Mouse (Mus musculus): ENCODE data around the gene Olfr1204. TPM values are rescaled to one million over a fixed set of nuclear protein-coding genes. Genes with fewer than 3 reads are reported as not detected.

The Olfr1204 gene
- polyA plus RNA-seq (2017; shearing (Covaris generic)) = not detected

DNA sequence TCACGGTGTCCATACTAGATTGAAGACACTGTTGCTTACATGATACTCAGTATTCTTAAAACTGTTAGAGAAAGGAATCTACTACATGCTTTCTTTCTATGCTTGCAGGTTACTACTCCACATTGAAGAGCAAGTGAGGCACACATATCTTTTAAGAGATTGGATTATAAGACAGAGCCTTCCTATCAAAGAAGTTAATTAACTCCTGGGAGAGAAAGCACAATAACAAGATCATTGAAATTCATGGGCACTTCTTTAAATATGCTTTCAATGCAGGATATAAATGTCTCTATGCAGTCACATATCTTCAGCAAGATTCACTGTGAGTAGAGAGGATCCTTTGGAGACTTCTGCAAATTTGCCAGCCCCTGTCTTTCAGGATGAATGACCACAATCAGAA, at the start of gene Olfr1204:
Gene Olfr1204, plus strand, starts transcription at position 301 of the 400 bp plus-strand sequence.

DNA sequence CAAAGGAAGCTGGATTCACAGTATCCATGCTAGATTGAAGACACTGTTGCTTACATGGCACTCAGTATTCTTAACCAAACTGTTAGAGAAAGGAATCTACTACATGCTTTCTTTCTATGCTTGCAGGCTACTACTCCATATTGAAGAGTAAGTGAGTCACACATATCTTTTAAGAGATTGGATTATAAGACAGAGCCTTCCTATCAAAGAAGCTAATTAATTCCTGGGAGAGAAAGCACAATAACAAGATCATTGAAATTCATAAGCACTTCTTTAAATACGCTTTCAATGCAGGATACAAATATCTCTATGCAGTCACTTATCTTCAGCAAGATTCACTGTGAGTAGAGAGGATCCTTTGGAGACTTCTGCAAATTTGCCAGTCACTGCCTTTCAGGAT, 34.9 kb upstream of the Olfr1204 start, which contains the start of gene Olfr1202:
Gene Olfr1202, plus strand, starts transcription at position 301 of the 400 bp plus-strand sequence.

DNA sequence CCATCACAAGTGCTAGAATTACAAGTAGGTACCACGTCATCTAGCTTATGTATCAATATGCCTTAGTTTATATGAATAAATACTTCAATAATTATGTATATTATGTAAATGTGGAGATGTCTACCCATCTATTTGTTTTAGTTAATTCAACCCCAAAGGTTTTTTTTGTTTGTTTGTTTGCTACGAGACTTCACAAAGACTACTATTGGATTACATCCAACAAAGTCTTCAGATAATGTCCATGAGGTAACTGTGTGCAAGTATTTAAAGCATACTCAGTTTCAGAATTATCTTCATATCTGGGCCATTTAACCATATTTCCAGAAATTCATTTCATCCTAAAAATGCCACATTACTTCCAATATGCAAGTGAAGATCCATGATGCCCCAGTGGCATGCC, 19.7 kb upstream of the Olfr1204 start, which contains the start of gene Olfr1205:
Gene Olfr1205, plus strand, starts transcription at position 301 of the 400 bp plus-strand sequence.

DNA sequence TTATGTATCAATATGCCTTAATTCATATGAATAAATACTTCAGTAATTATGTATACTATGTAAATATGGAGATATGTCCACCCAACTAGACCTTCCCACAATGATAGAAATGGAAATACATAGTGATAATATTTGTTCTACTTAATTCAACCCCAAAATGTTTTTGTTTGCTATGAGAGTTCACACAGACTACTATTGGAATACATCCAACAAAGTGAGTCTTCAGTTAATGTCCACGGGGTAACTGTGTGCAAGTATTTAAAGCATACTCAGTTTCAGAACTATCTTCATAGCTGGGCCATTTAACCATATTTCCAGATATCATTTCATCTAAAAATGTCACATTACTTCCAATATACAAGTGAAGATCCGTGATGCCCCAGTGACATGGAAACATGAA, 13.8 kb downstream of the Olfr1204 start, which contains the start of gene Olfr1206:
Gene Olfr1206, plus strand, starts transcription at position 301 of the 400 bp plus-strand sequence.

DNA sequence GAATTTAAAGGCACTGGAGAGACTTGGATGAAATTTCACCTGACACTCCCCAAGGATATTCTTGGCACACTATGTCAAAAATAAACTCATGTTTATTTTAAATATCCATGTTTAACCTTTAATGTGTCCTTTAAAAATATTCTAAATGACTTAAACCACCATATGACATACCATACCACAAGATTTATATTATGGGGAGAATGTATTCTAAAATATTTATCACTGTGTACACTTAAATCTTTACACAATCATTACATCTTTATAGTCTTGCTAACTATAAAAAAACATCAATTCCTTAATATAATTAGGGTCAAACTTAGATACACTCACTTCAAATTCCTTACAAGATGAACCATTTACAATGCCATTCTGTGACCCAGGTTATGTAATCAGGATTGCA, 53.1 kb downstream of the Olfr1204 start, which contains the start of gene Olfr1208:
Gene Olfr1208, minus strand, starts transcription at position 101 of the 400 bp plus-strand sequence.

Other genes starting within 250 kb of the Olfr1204 start
- gene Olfr1191-ps1, start 208.8 kb upstream of the Olfr1204 start, polyA plus RNA-seq (2017; shearing (Covaris generic)) = not detected
- gene Olfr1192-ps1, start 200.8 kb upstream of the Olfr1204 start, polyA plus RNA-seq (2017; shearing (Covaris generic)) = not detected
- gene Olfr1193, start 173.7 kb upstream of the Olfr1204 start, polyA plus RNA-seq (2017; shearing (Covaris generic)) = not detected
- gene Olfr1195, start 160.1 kb upstream of the Olfr1204 start, polyA plus RNA-seq (2017; shearing (Covaris generic)) = not detected
- not detected for gene Olfr1196, start 144.7 kb upstream of the Olfr1204 start, polyA plus RNA-seq (2017; shearing (Covaris generic))
- not detected for gene Olfr1197, start 116.9 kb upstream of the Olfr1204 start, polyA plus RNA-seq (2017; shearing (Covaris generic))
- gene Olfr1198, start 97.9 kb upstream of the Olfr1204 start, polyA plus RNA-seq (2017; shearing (Covaris generic)) = not detected
- gene Olfr1199, start 88.8 kb upstream of the Olfr1204 start, polyA plus RNA-seq (2017; shearing (Covaris generic)) = not detected
- not detected for gene Olfr1200, start 78.8 kb upstream of the Olfr1204 start, polyA plus RNA-seq (2017; shearing (Covaris generic))
- not detected for gene Olfr1201, start 56.3 kb upstream of the Olfr1204 start, polyA plus RNA-seq (2017; shearing (Covaris generic))
- gene Olfr1202, start 34.8 kb upstream of the Olfr1204 start, polyA plus RNA-seq (2017; shearing (Covaris generic)) = not detected
- gene Olfr1205, start 19.6 kb upstream of the Olfr1204 start, polyA plus RNA-seq (2017; shearing (Covaris generic)) = not detected
- not detected for gene Olfr1206, start 13.9 kb downstream of the Olfr1204 start, polyA plus RNA-seq (2017; shearing (Covaris generic))
- gene Olfr1208, start 53.0 kb downstream of the Olfr1204 start, polyA plus RNA-seq (2017; shearing (Covaris generic)) = not detected
- gene Olfr1209, start 65.9 kb downstream of the Olfr1204 start, polyA plus RNA-seq (2017; shearing (Covaris generic)) = not detected
- not detected for gene Olfr1211, start 88.8 kb downstream of the Olfr1204 start, polyA plus RNA-seq (2017; shearing (Covaris generic))
- not detected for gene Olfr1212, start 104.7 kb downstream of the Olfr1204 start, polyA plus RNA-seq (2017; shearing (Covaris generic))
- not detected for gene Gm13762, start 131.0 kb downstream of the Olfr1204 start, polyA plus RNA-seq (2017; shearing (Covaris generic))
- gene Olfr1214, start 143.4 kb downstream of the Olfr1204 start, polyA plus RNA-seq (2017; shearing (Covaris generic)) = not detected
- 0.15 TPM for gene Olfr1215, start 157.7 kb downstream of the Olfr1204 start, polyA plus RNA-seq (2017; shearing (Covaris generic))
- not detected for gene Olfr1216, start 169.0 kb downstream of the Olfr1204 start, polyA plus RNA-seq (2017; shearing (Covaris generic))
- gene Olfr1217, start 182.8 kb downstream of the Olfr1204 start, polyA plus RNA-seq (2017; shearing (Covaris generic)) = not detected
- gene Olfr1218, start 211.9 kb downstream of the Olfr1204 start, polyA plus RNA-seq (2017; shearing (Covaris generic)) = not detected
- gene Olfr1219, start 234.2 kb downstream of the Olfr1204 start, polyA plus RNA-seq (2017; shearing (Covaris generic)) = not detected

Data from effector memory CD4-positive, alpha-beta T cell, adult 7 months (primary cell).